Mouse (Mus musculus) sigmoid colon, adult 10 weeks (tissue): ENCODE results near the gene Safb2. TPM values are rescaled to one million over a fixed set of nuclear protein-coding genes. Genes with fewer than 3 reads are reported as not detected.

Experiments
- polyA plus RNA-seq: library from polyadenylated mRNA; stranded (reverse); fragments of 350-450 nt; fragmentation: Illumina TruSeq; extraction: RNeasy Lipid Tissue Mini Kit (QIAGEN cat#74804); gene quantifications from one replicate; pipeline ENCODE4 v1.2.3, GENCODE M21; 2014; ENCODE audit warnings: low read depth, low replicate concordance

Gene Safb2
- polyA plus RNA-seq: 63.3 TPM

DNA sequence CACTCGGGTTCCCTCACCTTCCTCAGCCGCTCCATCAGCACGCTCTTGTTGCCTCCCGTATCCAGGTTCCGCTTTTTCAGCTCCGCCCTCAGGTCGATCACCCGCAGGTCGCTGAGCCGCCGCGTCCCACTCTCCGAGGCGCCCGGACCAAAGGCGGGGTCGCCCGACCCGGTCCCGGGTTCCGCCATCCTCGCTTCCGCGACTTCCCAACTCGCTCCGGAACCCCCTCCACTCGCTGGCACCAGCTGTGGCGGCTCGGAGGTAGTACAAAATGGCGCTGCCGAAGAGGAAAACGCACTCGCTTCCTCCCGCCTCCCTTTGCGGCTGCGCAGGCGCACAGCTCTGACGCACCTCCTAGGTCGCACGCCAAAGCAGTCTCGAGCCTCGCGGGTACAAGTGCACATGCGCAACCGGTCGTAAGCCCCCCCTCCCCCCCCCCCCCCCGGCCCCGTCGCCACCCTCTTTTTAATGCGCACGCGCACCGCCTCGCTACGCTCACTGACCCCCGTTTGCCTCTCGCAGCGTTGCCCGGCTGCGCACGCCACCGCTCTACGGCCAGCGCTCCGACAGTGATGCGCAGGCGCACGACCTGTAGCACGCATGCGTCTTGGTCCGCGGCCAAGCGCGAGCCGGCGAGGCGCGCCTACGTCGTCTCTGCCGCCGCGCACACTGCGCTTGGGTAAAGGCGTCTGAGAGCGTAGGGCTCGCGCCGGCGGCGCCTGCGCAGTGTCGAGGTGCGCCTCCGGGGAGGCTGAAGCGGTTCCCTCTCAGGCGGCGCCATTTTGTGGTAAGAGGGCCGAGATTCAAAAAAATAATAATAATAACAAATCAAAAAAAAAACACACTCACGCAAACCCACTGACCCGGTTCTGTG is at the start of gene Safb2, which contains the start of gene Safb:
TSS of gene Safb2 (minus strand) at position 329 of the 874 bp plus-strand sequence.
TSS of gene Safb (plus strand) at position 569 of the 874 bp plus-strand sequence.

DNA sequence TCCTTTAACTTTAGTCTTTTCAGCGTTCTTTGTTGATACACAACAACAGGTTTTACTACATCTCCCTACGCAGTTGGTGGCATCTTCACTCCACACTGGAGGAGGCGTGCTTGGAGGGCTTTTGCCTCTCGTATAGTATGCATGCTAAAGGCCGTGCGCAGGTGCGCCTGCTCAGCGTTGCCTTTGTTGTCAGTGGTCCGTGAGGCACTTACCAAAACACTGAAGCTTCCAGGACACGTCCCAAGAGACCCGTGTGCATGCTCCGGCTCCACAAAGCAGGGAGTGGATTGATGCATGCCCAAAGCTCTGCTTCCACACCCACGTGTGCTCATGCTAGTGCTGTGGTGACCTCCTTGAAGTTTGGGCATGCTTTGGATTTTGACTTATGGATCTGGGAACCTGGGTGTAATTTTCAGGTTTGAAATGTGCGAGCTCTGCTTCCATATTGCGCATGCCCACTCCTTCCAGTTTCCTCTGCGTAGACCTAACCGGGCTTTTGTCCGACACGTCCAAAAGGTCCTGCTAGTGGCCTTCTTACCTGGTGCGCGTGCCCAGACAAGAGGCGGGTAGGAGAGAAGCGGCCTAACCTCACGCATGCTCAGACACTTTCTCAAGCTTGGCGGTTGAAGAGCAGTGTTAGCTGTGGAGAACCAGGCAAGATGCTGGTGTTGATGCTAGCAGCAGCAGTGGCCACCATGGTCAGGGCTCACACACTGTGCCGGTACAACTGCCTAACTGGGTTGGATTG is 43.3 kb upstream of the Safb2 start, which contains the start of gene Catsperd:
TSS of gene Catsperd (plus strand) at position 614 of the 748 bp plus-strand sequence.

GRCm38 (mm10) chr17:56626754-56627470 is 42.5 kb upstream of the Safb2 start, which contains the start of gene Lonp1:
TSS of gene Lonp1 (minus strand) at chr17:56626887.

GRCm38 (mm10) chr17:56613236-56613844 is 29.0 kb upstream of the Safb2 start, which contains the start of gene Rpl36:
TSS of gene Rpl36 (plus strand) at chr17:56613416.

DNA sequence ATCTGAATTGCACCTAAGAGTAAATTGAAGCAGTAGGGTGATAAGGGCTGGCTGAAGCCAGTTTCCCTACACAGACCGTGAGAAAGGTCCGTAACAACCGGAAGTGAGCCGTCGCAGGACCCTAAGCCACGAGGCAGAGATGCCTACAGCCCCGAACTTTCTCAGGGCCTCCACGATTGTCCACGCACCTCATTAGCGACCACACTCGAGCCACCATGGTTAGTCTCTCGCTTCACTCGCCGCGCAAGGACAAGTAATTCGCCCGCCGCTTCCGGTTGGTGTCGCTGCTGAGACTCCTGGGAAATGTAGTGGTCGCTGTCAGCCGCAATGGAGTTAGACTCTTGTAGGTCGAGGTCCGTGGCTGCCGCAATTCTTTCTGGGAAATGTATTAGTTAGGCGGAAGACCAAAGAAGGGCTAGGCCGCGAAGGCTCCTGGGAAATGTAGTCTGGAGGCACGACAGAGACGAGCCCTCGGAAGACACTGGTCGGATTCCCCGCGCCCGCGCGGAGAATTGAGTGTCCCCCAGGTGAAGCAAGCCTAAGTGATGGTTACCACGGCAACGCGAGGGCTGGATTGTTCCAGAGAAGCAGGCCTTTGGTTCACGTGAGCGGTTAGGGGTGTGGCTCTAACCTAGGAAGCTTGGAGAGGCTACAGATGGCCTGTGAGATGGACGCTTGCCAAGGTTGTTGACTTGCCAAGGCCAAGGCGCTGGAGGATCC is 25.2 kb upstream of the Safb2 start, which contains the start of gene 2410015M20Rik:
TSS of gene 2410015M20Rik (minus strand) at position 320 of the 720 bp plus-strand sequence.

GRCm38 (mm10) chr17:56554122-56554551 is 30.2 kb downstream of the Safb2 start, which contains the start of gene Gm20219:
TSS of gene Gm20219 (minus strand) at chr17:56554387.

GRCm38 (mm10) chr17:56512310-56512709 is 72.1 kb downstream of the Safb2 start, which contains the start of gene Znrf4:
TSS of gene Znrf4 (minus strand) at chr17:56512431.

Other genes with a start within 250 kb of the Safb2 start
- 0.98 TPM for gene Ptprs, start 108.1 kb downstream of the Safb2 start, polyA plus RNA-seq
- not detected for gene Znrf4, start 72.2 kb downstream of the Safb2 start, polyA plus RNA-seq
- gene Gm20219, start 30.2 kb downstream of the Safb2 start, polyA plus RNA-seq: 1.7 TPM
- 19.0 TPM for gene Safb, start 240 bp upstream of the Safb2 start, polyA plus RNA-seq
- 9.6 TPM for gene 2410015M20Rik, start 25.2 kb upstream of the Safb2 start, polyA plus RNA-seq
- gene Rpl36, start 28.8 kb upstream of the Safb2 start, polyA plus RNA-seq: not detected
- gene Lonp1, start 42.3 kb upstream of the Safb2 start, polyA plus RNA-seq: 2.6 TPM
- 0.28 TPM for gene Catsperd, start 43.6 kb upstream of the Safb2 start, polyA plus RNA-seq
- 3.9 TPM for gene Ranbp3, start 88.7 kb upstream of the Safb2 start, polyA plus RNA-seq
- not detected for gene Ndufa11, start 133.2 kb upstream of the Safb2 start, polyA plus RNA-seq
- gene Vmac, start 133.4 kb upstream of the Safb2 start, polyA plus RNA-seq: 12.3 TPM
- gene Nrtn, start 172.9 kb upstream of the Safb2 start, polyA plus RNA-seq: not detected
- 1.8 TPM for gene Dus3l, start 180.2 kb upstream of the Safb2 start, polyA plus RNA-seq
- not detected for gene Prr22, start 185.7 kb upstream of the Safb2 start, polyA plus RNA-seq
- 0.38 TPM for gene Rfx2, start 246.4 kb upstream of the Safb2 start, polyA plus RNA-seq